Mouse (Mus musculus): ENCODE data around the gene Klk15.
"Not testable (repeated sequence)": the region's sequence is repeated elsewhere in the genome, so short reads cannot be mapped to it uniquely, and the experiment has no call there.

The Klk15 gene

GRCm38 (mm10) chr7:43933440-43933839, at the start of gene Klk15:
Klk15 (plus strand) TSS chr7:43933740.
- no peak for DNase-seq

- DNase-seq = no peak
Observed at GRCm38 (mm10) chr7:43891365-43891764, 42.2 kb upstream of the Klk15 start.

- no peak for DNase-seq
Observed at GRCm38 (mm10) chr7:43891788-43892187, 41.8 kb upstream of the Klk15 start.

GRCm38 (mm10) chr7:43894836-43895235, 38.7 kb upstream of the Klk15 start:
- DNase-seq = peak; percentile 61

- no peak for DNase-seq
Observed at GRCm38 (mm10) chr7:43914821-43915220, 18.7 kb upstream of the Klk15 start.

- DNase-seq = no peak
Observed at GRCm38 (mm10) chr7:43918426-43918825, 15.1 kb upstream of the Klk15 start.

- DNase-seq = no peak
Observed at GRCm38 (mm10) chr7:43918871-43919270, 14.7 kb upstream of the Klk15 start.

GRCm38 (mm10) chr7:43919559-43920451, 13.7 kb upstream of the Klk15 start:
- DNase-seq = peak; percentile 51

GRCm38 (mm10) chr7:43920582-43920981, 13.0 kb upstream of the Klk15 start:
- DNase-seq = no peak

GRCm38 (mm10) chr7:43921087-43921486, 12.5 kb upstream of the Klk15 start:
- DNase-seq = no peak

- no peak for DNase-seq
Observed at GRCm38 (mm10) chr7:43921941-43922340, 11.6 kb upstream of the Klk15 start.

- DNase-seq = no peak
Observed at GRCm38 (mm10) chr7:43925985-43926384, 7.6 kb upstream of the Klk15 start.

- peak; percentile 10 for DNase-seq
Observed at GRCm38 (mm10) chr7:43928521-43928920, 5.0 kb upstream of the Klk15 start.

- no peak for DNase-seq
Observed at GRCm38 (mm10) chr7:43932337-43932736, 1.2 kb upstream of the Klk15 start.

GRCm38 (mm10) chr7:43934747-43935146, 1.2 kb downstream of the Klk15 start:
- no peak for DNase-seq

GRCm38 (mm10) chr7:43936551-43936950, 3.0 kb downstream of the Klk15 start:
- DNase-seq = no peak

GRCm38 (mm10) chr7:43942293-43942692, 8.8 kb downstream of the Klk15 start:
- DNase-seq = not testable (repeated sequence)

- no peak for DNase-seq
Observed at GRCm38 (mm10) chr7:43944727-43945264, 11.3 kb downstream of the Klk15 start.

GRCm38 (mm10) chr7:43950364-43950763, 16.8 kb downstream of the Klk15 start, which contains the start of gene Klk1b8:
Klk1b8 (plus strand) TSS chr7:43950664.
- DNase-seq = no peak

GRCm38 (mm10) chr7:43952703-43953102, 19.2 kb downstream of the Klk15 start:
- DNase-seq = no peak

GRCm38 (mm10) chr7:43966451-43966850, 32.9 kb downstream of the Klk15 start, which contains the start of gene Klk1b1:
Klk1b1 (plus strand) TSS chr7:43966751.
- DNase-seq = no peak

GRCm38 (mm10) chr7:43967058-43967457, 33.5 kb downstream of the Klk15 start:
- no peak for DNase-seq

GRCm38 (mm10) chr7:43967612-43968011, 34.1 kb downstream of the Klk15 start:
- no peak for DNase-seq

GRCm38 (mm10) chr7:43975761-43976160, 42.2 kb downstream of the Klk15 start, which contains the start of gene Klk1b9:
Klk1b9 (plus strand) TSS chr7:43976061.
- not testable (repeated sequence) for DNase-seq

Measured in thymus, postnatal 25 days (tissue).